Mouse (Mus musculus) myocyte (in vitro differentiated cells): Measurements from ENCODE around the gene Tekt2.

Experiments used
- CEBPB ChIP-seq: IDR thresholded peaks from 2 replicates; pipeline ENCODE4 v1.6.1; 2011; ENCODE audit warnings: mild to moderate bottlenecking, moderate library complexity; ENCODE audit not compliant: poor library complexity, insufficient read depth, severe bottlenecking
- E2F4 ChIP-seq: IDR thresholded peaks from one replicate; pipeline ENCODE4 v1.6.1; 2011; ENCODE audit warnings: mild to moderate bottlenecking, control low read depth, moderate library complexity; ENCODE audit not compliant: insufficient read depth
- MAX ChIP-seq: IDR thresholded peaks from one replicate; pipeline ENCODE4 v1.6.1; 2011; ENCODE audit warnings: low read depth, mild to moderate bottlenecking, control low read depth
- MYOD1 ChIP-seq, 3 experiments: IDR thresholded peaks; one replicate each; pipeline ENCODE4 v1.6.1; 2011; ENCODE audit warnings: control low read depth in 2 of 3, low read depth in 2 of 3, mild to moderate bottlenecking in 2 of 3, moderate library complexity in 1 of 3; ENCODE audit not compliant: insufficient read length in 2 of 3, control insufficient read depth in 1 of 3
- MYOG ChIP-seq, 3 experiments: IDR thresholded peaks; one replicate each; pipeline ENCODE4 v1.6.1; 2011; ENCODE audit warnings: control low read depth in 2 of 3, low read depth in 2 of 3, mild to moderate bottlenecking in 2 of 3; ENCODE audit not compliant: insufficient read length in 2 of 3, control insufficient read depth in 1 of 3, insufficient read depth in 1 of 3
- POLR2A ChIP-seq: IDR thresholded peaks from one replicate; pipeline ENCODE4 v1.6.1; 2011; ENCODE audit warnings: low read depth, mild to moderate bottlenecking, control low read depth, moderate library complexity; ENCODE audit not compliant: insufficient read length
- POLR2AphosphoS2 ChIP-seq: IDR thresholded peaks from one replicate; pipeline ENCODE4 v1.6.1; 2011; ENCODE audit warnings: low read depth, control low read depth; ENCODE audit not compliant: insufficient read length
- REST ChIP-seq: IDR thresholded peaks from one replicate; pipeline ENCODE4 v1.6.1; 2011; ENCODE audit warnings: mild to moderate bottlenecking, control low read depth, moderate library complexity; ENCODE audit not compliant: insufficient read depth, insufficient read length
- TCF12 ChIP-seq: IDR thresholded peaks from one replicate; pipeline ENCODE4 v1.6.1; 2011; ENCODE audit warnings: mild to moderate bottlenecking, control low read depth; ENCODE audit not compliant: poor library complexity, insufficient read depth, severe bottlenecking
- TCF3 ChIP-seq: IDR thresholded peaks from one replicate; pipeline ENCODE4 v1.6.1; 2011; ENCODE audit warnings: low read depth, control low read depth; ENCODE audit not compliant: insufficient read length
- USF1 ChIP-seq: IDR thresholded peaks from one replicate; pipeline ENCODE4 v1.6.1; 2011; ENCODE audit warnings: low read depth, mild to moderate bottlenecking, control low read depth, moderate library complexity

DNA sequence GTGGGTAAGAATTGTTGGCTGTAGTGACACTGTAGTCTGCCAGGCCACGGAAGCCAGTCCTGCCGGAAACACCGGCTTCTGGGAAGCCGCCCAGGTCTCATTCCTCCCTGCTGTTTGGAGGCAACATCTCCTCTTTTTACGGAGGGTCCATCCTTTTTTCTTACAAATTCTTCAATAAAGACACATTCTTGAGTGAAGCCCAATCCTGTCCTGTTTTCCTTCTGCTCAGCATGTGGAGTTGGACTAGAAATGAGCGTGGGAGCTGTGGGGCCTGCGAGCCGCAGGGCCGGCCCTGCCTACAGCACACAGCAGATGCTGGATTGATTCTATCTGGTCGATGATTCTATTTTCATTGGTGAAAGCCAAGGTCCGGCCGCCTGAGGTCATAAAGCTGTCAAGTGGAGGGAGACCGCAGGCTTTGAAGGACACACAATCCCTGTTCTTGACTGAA is 49.8 kb downstream of the Tekt2 start:
- TF ChIP-seq POLR2A (no peak), MYOD1 (IDR thresholded peaks at IDR 0.05; ENCODE audit: control insufficient read depth in 1 of 3, insufficient read length in 2 of 3, low read depth in 2 of 3) (no peak), REST (no peak), MAX (no peak), USF1 (no peak), TCF12 (no peak), E2F4 (no peak), CEBPB (no peak), MYOG (IDR thresholded peaks at IDR 0.05; ENCODE audit: control insufficient read depth in 1 of 3, insufficient read depth in 1 of 3, insufficient read length in 2 of 3, low read depth in 2 of 3) (no peak), POLR2AphosphoS2 (no peak), TCF3 (no peak)
